ENCODE assay signal across 8 mouse cellular contexts in genomic region chr2:27505539-27505938, GRCm38 (mm10). TPM values are rescaled to one million over a fixed set of nuclear protein-coding genes. Genes with fewer than 3 reads are reported as not detected.
DNase-seq lines count a peak whose midpoint lies in the region; ATAC-seq and TF ChIP-seq lines count a peak whose summit lies in the region.

No protein-coding gene starts in this region.

- ATAC-seq in intestine, embryonic 15.5 days: peak; percentile 87
- no peak for ATAC-seq in liver, embryonic 15.5 days (ENCODE audit: insufficient read depth)

- H3K9me3 ChIP-seq in intestine, embryonic 15.5 days: no peaks in the 10 kb centered on the region
- no peaks in the 10 kb centered on the region for H3K9me3 ChIP-seq in liver, embryonic 15.5 days (replicated peaks)

- no peaks in the 10 kb centered on the region for H3K36me3 ChIP-seq in intestine, embryonic 15.5 days
- no peaks in the 10 kb centered on the region for H3K36me3 ChIP-seq in liver, embryonic 15.5 days (replicated peaks)

- H3K4me2 ChIP-seq in intestine, embryonic 15.5 days (replicated peaks): 0 out of 2 replicates have a peak overlapping the region, but pooled peaks have one; percentile 4
- no peak overlapping the region for H3K4me2 ChIP-seq in liver, embryonic 15.5 days

- TF ChIP-seq POLR2A in bone marrow macrophage, adult 2 months (IDR thresholded peaks at IDR 0.05; ENCODE audit: borderline replicate concordance, low read depth, low read length): no peak

- 11% methylated on average over 6 of the region's 6 CpGs for WGBS in intestine, embryonic 15.5 days
- 26% methylated on average over 6 of the region's 6 CpGs for WGBS in liver, embryonic 15.5 days (ENCODE audit: insufficient replicate concordance)

- no peak overlapping the region for H3K9ac ChIP-seq in intestine, embryonic 15.5 days
- no peak overlapping the region; the same call in 1 of the 2 replicates for H3K9ac ChIP-seq in liver, embryonic 15.5 days

- peaks cover 34% of the 10 kb centered on the region for H3K4me1 ChIP-seq in bone marrow macrophage, adult 2 months (ENCODE audit: control insufficient read depth, insufficient read depth, low read length)
- 0 out of 2 replicates have a peak, but pooled peaks cover 19% of the 10 kb centered on the region for H3K4me1 ChIP-seq in intestine, embryonic 15.5 days (replicated peaks)
- H3K4me1 ChIP-seq in liver, embryonic 15.5 days (replicated peaks): peaks cover 53% of the 10 kb centered on the region

- peak overlapping the region; percentile 93; the same call in 1 of the 2 replicates for H3K27ac ChIP-seq in bone marrow macrophage, adult 2 months (ENCODE audit: insufficient read depth, low read depth, low read length)
- 0 out of 2 replicates have a peak overlapping the region, but pooled peaks have one; percentile 5 for H3K27ac ChIP-seq in intestine, embryonic 15.5 days
- peak overlapping the region; percentile 33; the same call in 1 of the 2 replicates for H3K27ac ChIP-seq in liver, embryonic 15.5 days (replicated peaks)

- intact Hi-C loops in gastrocnemius, postnatal 36 days (cut with DNase I): no loop called here

- no peak for TF ChIP-seq CTCF in bone marrow macrophage, adult 2 months (IDR thresholded peaks at IDR 0.05; ENCODE audit: low read depth, low read length)

- peak; percentile 78 for DNase-seq in 3134 (ENCODE audit: extremely low read depth, insufficient read length, low spot score)
- no peak for DNase-seq in cerebellum, adult 11 months
- DNase-seq in T-cell, adult 2 months (ENCODE audit: low spot score): no peak
- DNase-seq in cerebellum, adult 8-10 months: no peak
- DNase-seq in gastrocnemius, postnatal 36 days: no peak

- no peak overlapping the region for H3K4me3 ChIP-seq in bone marrow macrophage, adult 2 months (ENCODE audit: insufficient read depth, low read length)
- no peak overlapping the region for H3K4me3 ChIP-seq in intestine, embryonic 15.5 days (replicated peaks)
- H3K4me3 ChIP-seq in liver, embryonic 15.5 days (replicated peaks): no peak overlapping the region

- no peaks in the 10 kb centered on the region for H3K27me3 ChIP-seq in intestine, embryonic 15.5 days (replicated peaks)
- no peaks in the 10 kb centered on the region for H3K27me3 ChIP-seq in liver, embryonic 15.5 days

RNA-seq across cellular contexts. Expression of gene Brd3, which starts 1.9 kb away (rescaled TPM):
- 27.4 and 29.1 TPM in 2 replicates for polyA plus RNA-seq in bone marrow macrophage, adult 2 months (2012; ENCODE audit: insufficient read depth, insufficient read length, missing spikeins)
- 85.7 and 91.2 TPM in 2 replicates for polyA plus RNA-seq in intestine, embryonic 15.5 days (2015; fragmentation: Nextera tagmentation; extraction: Ambion mirVana)
- 22.5 and 22.9 TPM in 2 replicates for polyA plus RNA-seq in liver, embryonic 15.5 days (2015; fragmentation: Nextera tagmentation; extraction: Ambion mirVana)
- 10 to 100 TPM; 18.7 to 19.5 TPM for total RNA-seq in gastrocnemius, postnatal 36 days (2021)

RNA-seq across cellular contexts. Expression of gene Wdr5, which starts 9.4 kb away (rescaled TPM):
- polyA plus RNA-seq in bone marrow macrophage, adult 2 months (2012; ENCODE audit: insufficient read depth, insufficient read length, missing spikeins): 22.0 and 25.4 TPM in 2 replicates
- polyA plus RNA-seq in intestine, embryonic 15.5 days (2015; fragmentation: Nextera tagmentation; extraction: Ambion mirVana): 49.6 and 50.2 TPM in 2 replicates
- polyA plus RNA-seq in liver, embryonic 15.5 days (2015; fragmentation: Nextera tagmentation; extraction: Ambion mirVana): 26.2 and 27.5 TPM in 2 replicates
- total RNA-seq in gastrocnemius, postnatal 36 days (2021): 10 to 100 TPM; 14.5 to 16.8 TPM

Comparison
In these comparisons a context has a peak if more than half of its experiments do, and no peak if none do; other contexts are left out.
1. H3K27ac ChIP-seq: peak in every context shown above with its lines; median percentile 93 in bone marrow macrophage, adult 2 months; 33 in liver, embryonic 15.5 days; 5 in intestine, embryonic 15.5 days.